Mouse (Mus musculus): ENCODE results near the gene Ndufc2.

The Ndufc2 gene

GRCm38 (mm10) chr7:97399960-97400715, at the start of gene Ndufc2:
Gene Ndufc2, plus strand, starts transcription at chr7:97400003.
- peak; percentile 53 for DNase-seq (ENCODE audit: low spot score)

GRCm38 (mm10) chr7:97350891-97351290, 48.9 kb upstream of the Ndufc2 start:
- DNase-seq (ENCODE audit: low spot score) = no peak

- DNase-seq (ENCODE audit: low spot score) = no peak
Observed at GRCm38 (mm10) chr7:97351792-97352513, 47.9 kb upstream of the Ndufc2 start.

GRCm38 (mm10) chr7:97353356-97353755, 46.4 kb upstream of the Ndufc2 start:
- no peak for DNase-seq (ENCODE audit: low spot score)

GRCm38 (mm10) chr7:97355068-97355841, 44.5 kb upstream of the Ndufc2 start:
- no peak for DNase-seq (ENCODE audit: low spot score)

GRCm38 (mm10) chr7:97356253-97356652, 43.5 kb upstream of the Ndufc2 start:
- DNase-seq (ENCODE audit: low spot score) = no peak

GRCm38 (mm10) chr7:97356875-97357276, 42.9 kb upstream of the Ndufc2 start:
- DNase-seq (ENCODE audit: low spot score) = peak; percentile 50

- no peak for DNase-seq (ENCODE audit: low spot score)
Observed at GRCm38 (mm10) chr7:97357840-97358239, 42.0 kb upstream of the Ndufc2 start.

GRCm38 (mm10) chr7:97358347-97358746, 41.5 kb upstream of the Ndufc2 start:
- DNase-seq (ENCODE audit: low spot score) = no peak

GRCm38 (mm10) chr7:97360166-97360565, 39.6 kb upstream of the Ndufc2 start:
- no peak for DNase-seq (ENCODE audit: low spot score)

GRCm38 (mm10) chr7:97360955-97361354, 38.8 kb upstream of the Ndufc2 start:
- no peak for DNase-seq (ENCODE audit: low spot score)

- no peak for DNase-seq (ENCODE audit: low spot score)
Observed at GRCm38 (mm10) chr7:97361467-97361866, 38.3 kb upstream of the Ndufc2 start.

- DNase-seq (ENCODE audit: low spot score) = no peak
Observed at GRCm38 (mm10) chr7:97365887-97366286, 33.9 kb upstream of the Ndufc2 start.

- DNase-seq (ENCODE audit: low spot score) = no peak
Observed at GRCm38 (mm10) chr7:97375101-97375500, 24.7 kb upstream of the Ndufc2 start.

- no peak for DNase-seq (ENCODE audit: low spot score)
Observed at GRCm38 (mm10) chr7:97375906-97376305, 23.9 kb upstream of the Ndufc2 start.

GRCm38 (mm10) chr7:97379304-97379703, 20.5 kb upstream of the Ndufc2 start:
- DNase-seq (ENCODE audit: low spot score) = no peak

- no peak for DNase-seq (ENCODE audit: low spot score)
Observed at GRCm38 (mm10) chr7:97380500-97381123, 19.2 kb upstream of the Ndufc2 start.

- DNase-seq (ENCODE audit: low spot score) = no peak
Observed at GRCm38 (mm10) chr7:97382661-97383060, 17.1 kb upstream of the Ndufc2 start.

GRCm38 (mm10) chr7:97383496-97384132, 16.2 kb upstream of the Ndufc2 start:
- DNase-seq (ENCODE audit: low spot score) = no peak

- DNase-seq (ENCODE audit: low spot score) = no peak
Observed at GRCm38 (mm10) chr7:97386106-97386805, 13.5 kb upstream of the Ndufc2 start.

- DNase-seq (ENCODE audit: low spot score) = no peak
Observed at GRCm38 (mm10) chr7:97386806-97387370, 12.9 kb upstream of the Ndufc2 start.
